Mouse (Mus musculus) liver, adult 2 months (tissue): ENCODE measurements around the gene Espnl. TPM values are rescaled to one million over a fixed set of nuclear protein-coding genes. Genes with fewer than 3 reads are reported as not detected.
A peak's percentile ranks its signal among the peaks of the same experiment; 100 is the strongest.

Experiments
- DNase-seq: peaks from one replicate; pipeline ENCODE4 v3.0.0-alpha.2; 2011; ENCODE audit warnings: low read depth, low spot score; ENCODE audit errors: extremely low read depth
- H3K27ac ChIP-seq: fragments of 200-500 bp; replicated peaks from 2 replicates; pipeline ENCODE4 v1.5.1; 2012; ENCODE audit warnings: low read depth, mild to moderate bottlenecking, control low read depth, inconsistent platforms, low read length; ENCODE audit not compliant: insufficient read depth
- H3K27me3 ChIP-seq: fragments of 200-500 bp; 2 replicates; pipeline ENCODE4 v1.6.1; 2012; ENCODE audit warnings: mild to moderate bottlenecking, moderate library complexity, low read length, inconsistent platforms; ENCODE audit not compliant: control insufficient read depth, insufficient read depth
- H3K36me3 ChIP-seq: fragments of 200-500 bp; 2 replicates; pipeline ENCODE4 v1.6.1; 2012; ENCODE audit warnings: low read length, inconsistent platforms; ENCODE audit not compliant: control insufficient read depth, insufficient read depth
- H3K4me1 ChIP-seq: fragments of 200-500 bp; 2 replicates; pipeline ENCODE4 v1.6.1; 2011; ENCODE audit warnings: low read length; ENCODE audit not compliant: control insufficient read depth, insufficient read depth
- H3K4me3 ChIP-seq: fragments of 200-500 bp; 2 replicates; pipeline ENCODE4 v1.5.1; 2011; ENCODE audit warnings: low read depth, mild to moderate bottlenecking, control low read depth, low read length, moderate library complexity; ENCODE audit not compliant: insufficient read depth
- H3K79me2 ChIP-seq: fragments of 200-500 bp; 2 replicates; pipeline ENCODE4 v1.6.1; 2012; ENCODE audit warnings: inconsistent platforms, mild to moderate bottlenecking, low read length, moderate library complexity; ENCODE audit not compliant: control insufficient read depth, insufficient read depth
- H3K9ac ChIP-seq: fragments of 200-500 bp; 2 replicates; pipeline ENCODE4 v1.6.1; 2012; ENCODE audit warnings: low read depth, mild to moderate bottlenecking, control low read depth, inconsistent platforms, low read length
- CTCF ChIP-seq: fragments of 200-500 bp; IDR thresholded peaks from 2 replicates; pipeline ENCODE4 v1.5.1; 2011; ENCODE audit warnings: low read depth, low read length, control low read depth
- POLR2A ChIP-seq: fragments of 200-500 bp; IDR thresholded peaks from 2 replicates; pipeline ENCODE4 v1.6.1; 2011; ENCODE audit warnings: low read length, control low read depth; ENCODE audit not compliant: insufficient read depth; ENCODE audit errors: extremely low read depth
- WGBS: fragments of 180-500 bp; shearing (Covaris S2); methylation state at CpG from one replicate; pipeline ENCODE4 v1.1.7; 2018; 5-methylcytosine and 5-hydroxymethylcytosine counted together
- polyA plus RNA-seq: library from polyadenylated mRNA; depleted of rRNA; stranded (reverse); fragments of >200 nt; gene quantifications from 2 replicates; pipeline ENCODE4 v1.2.3, GENCODE M21; 2012
- total RNA-seq: library from RNA; depleted of rRNA; stranded (reverse); fragments of >200 nt; gene quantifications from 2 replicates; pipeline ENCODE4 v1.2.3, GENCODE M21; 2014

Gene Espnl
- total and polyA plus RNA-seq, 2 experiments = 0.09 TPM; not detected in 1

GRCm38 (mm10) chr1:91282582-91282981, 39.3 kb upstream of the Espnl start:
- H3K9ac ChIP-seq = no peak overlapping the region
- TF ChIP-seq POLR2A (no peak), CTCF (no peak)
- no peak for DNase-seq
- no peak overlapping the region for H3K4me3 ChIP-seq
- H3K27me3 ChIP-seq = no peaks in the 10 kb centered on the region
- H3K79me2 ChIP-seq = no peaks in the 10 kb centered on the region
- WGBS = 90% methylated on average over 1 of the region's 1 CpGs
- H3K36me3 ChIP-seq = peaks cover 42% of the 10 kb centered on the region
- 0 out of 2 replicates have a peak, but pooled peaks cover 2% of the 10 kb centered on the region for H3K4me1 ChIP-seq
- no peak overlapping the region for H3K27ac ChIP-seq

- Histone ChIP-seq H3K36me3 (peaks cover 15% of the 10 kb centered on the region), H3K4me3 (no peak overlapping the region), H3K27ac (no peak overlapping the region), H3K27me3 (no peaks in the 10 kb centered on the region), H3K9ac (no peak overlapping the region), H3K79me2 (no peaks in the 10 kb centered on the region), H3K4me1 (0 out of 2 replicates have a peak, but pooled peaks cover 4% of the 10 kb centered on the region)
- TF ChIP-seq POLR2A (no peak), CTCF (no peak)
- 100% methylated on average over 1 of the region's 1 CpGs for WGBS
- DNase-seq = peak; percentile 21
These were observed 32.5 kb upstream of the Espnl start for GRCm38 (mm10) chr1:91289375-91289774.

GRCm38 (mm10) chr1:91292101-91292825, 29.6 kb upstream of the Espnl start:
- Histone ChIP-seq H3K27me3 (no peaks in the 10 kb centered on the region), H3K4me3 (no peak overlapping the region), H3K36me3 (peaks cover 12% of the 10 kb centered on the region), H3K4me1 (0 out of 2 replicates have a peak, but pooled peaks cover 4% of the 10 kb centered on the region), H3K79me2 (no peaks in the 10 kb centered on the region), H3K27ac (no peak overlapping the region), H3K9ac (no peak overlapping the region)
- DNase-seq = no peak
- WGBS = 96% methylated on average over 11 of the region's 11 CpGs
- no peak for TF ChIP-seq POLR2A

- Histone ChIP-seq H3K4me1 (peaks cover 14% of the 10 kb centered on the region), H3K36me3 (peaks cover 5% of the 10 kb centered on the region), H3K4me3 (no peak overlapping the region), H3K27me3 (no peaks in the 10 kb centered on the region), H3K27ac (no peak overlapping the region), H3K9ac (no peak overlapping the region), H3K79me2 (peaks cover 3% of the 10 kb centered on the region; the same call in 1 of the 2 replicates)
- TF ChIP-seq CTCF (no peak), POLR2A (no peak)
- 93% methylated on average over 6 of the region's 6 CpGs for WGBS
- no peak for DNase-seq
These were observed 26.3 kb upstream of the Espnl start for GRCm38 (mm10) chr1:91295544-91295943.

GRCm38 (mm10) chr1:91297799-91298744, 23.8 kb upstream of the Espnl start, which contains the start of gene Scly:
Gene Scly (plus strand): TSS chr1:91298338.
- DNase-seq = peak; percentile 89
- WGBS = under 1% methylated on average over 59 of the region's 65 CpGs
- H3K4me3 ChIP-seq = peak within 1 kb of the TSS; percentile 95
- no peaks in the 10 kb centered on the region for H3K27me3 ChIP-seq
- peak within 1 kb of the TSS; percentile 90 for H3K27ac ChIP-seq
- peak; percentile 90 for TF ChIP-seq POLR2A
- TF ChIP-seq CTCF = peak; percentile 21; the same call in 1 of the 2 replicates
- peaks cover 2% of the 10 kb centered on the region for H3K36me3 ChIP-seq
- H3K9ac ChIP-seq = peak within 1 kb of the TSS; percentile 96
- H3K4me1 ChIP-seq = peaks cover 30% of the 10 kb centered on the region
- H3K79me2 ChIP-seq = peaks cover 5% of the 10 kb centered on the region; the same call in 1 of the 2 replicates
